Mouse (Mus musculus) liver, embryonic 13.5 days (tissue): ENCODE measurements around the gene Tbc1d22b. TPM values are rescaled to one million over a fixed set of nuclear protein-coding genes. Genes with fewer than 3 reads are reported as not detected.
A peak's percentile ranks its signal among the peaks of the same experiment; 100 is the strongest.

Experiments used
- ATAC-seq: fragments of 200-750 bp; cut with Nextera tagmentation; 2 replicates; pipeline ENCODE4 v1.8.0; 2017; ENCODE audit warnings: low read depth, mild to moderate bottlenecking, moderate number of reproducible peaks, moderate library complexity
- DNase-seq: peaks from one replicate; pipeline ENCODE4 v3.0.0; 2022
- H3K27ac ChIP-seq: fragments of 300-500 bp; sonication (generic); 2 replicates; pipeline ENCODE4 v1.5.1; 2015; ENCODE audit warnings: moderate library complexity, mild to moderate bottlenecking, inconsistent platforms
- H3K27me3 ChIP-seq: fragments of 300-500 bp; sonication (generic); 2 replicates; pipeline ENCODE4 v1.6.1; 2015; ENCODE audit warnings: mild to moderate bottlenecking, inconsistent platforms
- H3K36me3 ChIP-seq: fragments of 300-500 bp; sonication (generic); 2 replicates; pipeline ENCODE4 v1.6.1; 2015; ENCODE audit warnings: mild to moderate bottlenecking, inconsistent platforms
- H3K4me1 ChIP-seq: fragments of 300-500 bp; sonication (generic); replicated peaks from 2 replicates; pipeline ENCODE4 v1.6.1; 2015; ENCODE audit warnings: inconsistent platforms
- H3K4me2 ChIP-seq: fragments of 300-500 bp; sonication (generic); 2 replicates; pipeline ENCODE4 v1.6.1; 2015; ENCODE audit warnings: inconsistent platforms, mild to moderate bottlenecking, moderate library complexity
- H3K4me3 ChIP-seq: fragments of 300-500 bp; sonication (generic); replicated peaks from 2 replicates; pipeline ENCODE4 v1.5.1; 2015; ENCODE audit warnings: mild to moderate bottlenecking, inconsistent platforms
- H3K9ac ChIP-seq: fragments of 300-500 bp; sonication (generic); 2 replicates; pipeline ENCODE4 v1.6.1; 2015; ENCODE audit warnings: mild to moderate bottlenecking, inconsistent platforms
- H3K9me3 ChIP-seq: fragments of 300-500 bp; sonication (generic); replicated peaks from 2 replicates; pipeline ENCODE4 v1.6.1; 2016; ENCODE audit warnings: inconsistent platforms
- WGBS: fragments of 180-500 bp; shearing (Covaris S2); methylation state at CpG from one replicate; pipeline ENCODE4 v1.1.7; 2015; ENCODE audit not compliant: insufficient replicate concordance; 5-methylcytosine and 5-hydroxymethylcytosine counted together
- polyA plus RNA-seq: library from polyadenylated mRNA; unstranded; fragments of >200 nt; fragmentation: Nextera tagmentation; extraction: Ambion mirVana; gene quantifications from 2 replicates; pipeline ENCODE4 v1.2.1, GENCODE M21; 2015

Gene Tbc1d22b
- polyA plus RNA-seq, 1 experiment from 2014 or later, result 3.2 TPM

- ATAC-seq, result no peak
- no peak overlapping the region for H3K9ac ChIP-seq
- no peaks in the 10 kb centered on the region for H3K4me1 ChIP-seq
- no peaks in the 10 kb centered on the region for H3K36me3 ChIP-seq
- H3K27me3 ChIP-seq, result no peaks in the 10 kb centered on the region
- H3K4me3 ChIP-seq, result no peak overlapping the region
- H3K4me2 ChIP-seq, result no peak overlapping the region
- no peak for DNase-seq
- H3K9me3 ChIP-seq, result no peaks in the 10 kb centered on the region
- no peak overlapping the region for H3K27ac ChIP-seq
- 80% methylated on average over 19 of the region's 19 CpGs for WGBS
Measured at GRCm38 (mm10) chr17:29542831-29543690, 6.5 kb upstream of the Tbc1d22b start.

- H3K36me3 ChIP-seq, result no peaks in the 10 kb centered on the region
- DNase-seq (no peak), ATAC-seq (no peak)
- H3K27me3 ChIP-seq, result no peaks in the 10 kb centered on the region
- H3K4me2 ChIP-seq, result no peak overlapping the region
- WGBS, result 63% methylated on average over 2 of the region's 2 CpGs
- no peak overlapping the region for H3K9ac ChIP-seq
- no peak overlapping the region for H3K4me3 ChIP-seq
- no peak overlapping the region for H3K27ac ChIP-seq
- H3K4me1 ChIP-seq, result peaks cover 1% of the 10 kb centered on the region; the same call in 1 of the 2 replicates
- no peaks in the 10 kb centered on the region for H3K9me3 ChIP-seq
Measured at GRCm38 (mm10) chr17:29544064-29544463, 5.5 kb upstream of the Tbc1d22b start.

- Histone ChIP-seq H3K36me3 (no peaks in the 10 kb centered on the region), H3K4me2 (no peak overlapping the region), H3K27ac (no peak overlapping the region), H3K4me3 (no peak overlapping the region), H3K9ac (no peak overlapping the region), H3K4me1 (peaks cover 13% of the 10 kb centered on the region), H3K27me3 (no peaks in the 10 kb centered on the region), H3K9me3 (no peaks in the 10 kb centered on the region)
- no peak for DNase-seq
- no peak for ATAC-seq
- WGBS, result 78% methylated on average over 5 of the region's 5 CpGs
Measured at GRCm38 (mm10) chr17:29545241-29545640, 4.3 kb upstream of the Tbc1d22b start.

GRCm38 (mm10) chr17:29548494-29548893 is 1.1 kb upstream of the Tbc1d22b start:
- DNase-seq (no peak), ATAC-seq (no peak)
- 41% methylated on average over 3 of the region's 3 CpGs for WGBS
- Histone ChIP-seq H3K27me3 (no peaks in the 10 kb centered on the region), H3K4me3 (no peak overlapping the region), H3K4me1 (peaks cover 37% of the 10 kb centered on the region), H3K27ac (no peak overlapping the region), H3K9me3 (no peaks in the 10 kb centered on the region), H3K36me3 (no peaks in the 10 kb centered on the region), H3K4me2 (no peak overlapping the region), H3K9ac (no peak overlapping the region)

GRCm38 (mm10) chr17:29548994-29549393 is 591 bp upstream of the Tbc1d22b start:
- Histone ChIP-seq H3K4me1 (peaks cover 42% of the 10 kb centered on the region), H3K27ac (no peak overlapping the region), H3K27me3 (no peaks in the 10 kb centered on the region), H3K4me2 (peak overlapping the region; percentile 97), H3K4me3 (peak overlapping the region; percentile 91), H3K9ac (no peak overlapping the region), H3K9me3 (no peaks in the 10 kb centered on the region), H3K36me3 (no peaks in the 10 kb centered on the region)
- no peak for ATAC-seq
- DNase-seq, result no peak
- 26% methylated on average over 8 of the region's 8 CpGs for WGBS

GRCm38 (mm10) chr17:29551019-29551418 is 1.4 kb downstream of the Tbc1d22b start:
- Histone ChIP-seq H3K4me2 (peak overlapping the region; percentile 97), H3K36me3 (no peaks in the 10 kb centered on the region), H3K9ac (0 out of 2 replicates have a peak overlapping the region, but pooled peaks have one; percentile 88), H3K4me3 (peak overlapping the region; percentile 91; the same call in 1 of the 2 replicates), H3K4me1 (peaks cover 54% of the 10 kb centered on the region), H3K27me3 (no peaks in the 10 kb centered on the region), H3K27ac (no peak overlapping the region), H3K9me3 (no peaks in the 10 kb centered on the region)
- DNase-seq (no peak), ATAC-seq (no peak)
- 19% methylated on average over 6 of the region's 6 CpGs for WGBS

GRCm38 (mm10) chr17:29552162-29552732 is 2.7 kb downstream of the Tbc1d22b start, which contains the start of gene Tmem217:
Gene Tmem217, minus strand, starts transcription at chr17:29552385.
- no peak within 1 kb of the TSS for H3K9ac ChIP-seq
- H3K4me2 ChIP-seq, result peak within 1 kb of the TSS; percentile 97
- no peaks in the 10 kb centered on the region for H3K27me3 ChIP-seq
- ATAC-seq, result no peak
- H3K9me3 ChIP-seq, result no peaks in the 10 kb centered on the region
- no peaks in the 10 kb centered on the region for H3K36me3 ChIP-seq
- 0 out of 2 replicates have a peak within 1 kb of the TSS, but pooled peaks have one; percentile 91 for H3K4me3 ChIP-seq
- H3K27ac ChIP-seq, result no peak within 1 kb of the TSS
- no peak for DNase-seq
- peaks cover 62% of the 10 kb centered on the region for H3K4me1 ChIP-seq
- 78% methylated on average over 5 of the region's 5 CpGs for WGBS

- Histone ChIP-seq H3K4me3 (no peak overlapping the region), H3K4me1 (peaks cover 60% of the 10 kb centered on the region), H3K27me3 (no peaks in the 10 kb centered on the region), H3K36me3 (no peaks in the 10 kb centered on the region), H3K9me3 (no peaks in the 10 kb centered on the region), H3K9ac (no peak overlapping the region), H3K27ac (peak overlapping the region; percentile 57), H3K4me2 (no peak overlapping the region)
- ATAC-seq, result 0 out of 2 replicates have a peak, but pooled peaks have one; percentile 26
- DNase-seq, result no peak
Measured at GRCm38 (mm10) chr17:29554176-29554575, 4.6 kb downstream of the Tbc1d22b start.

GRCm38 (mm10) chr17:29556456-29556855 is 6.9 kb downstream of the Tbc1d22b start:
- Histone ChIP-seq H3K9me3 (no peaks in the 10 kb centered on the region), H3K9ac (no peak overlapping the region), H3K4me3 (no peak overlapping the region), H3K4me1 (peaks cover 41% of the 10 kb centered on the region), H3K36me3 (peaks cover 4% of the 10 kb centered on the region; the same call in 1 of the 2 replicates), H3K27me3 (no peaks in the 10 kb centered on the region), H3K4me2 (no peak overlapping the region), H3K27ac (no peak overlapping the region)
- WGBS, result 77% methylated on average over 10 of the region's 10 CpGs
- ATAC-seq (no peak), DNase-seq (no peak)

GRCm38 (mm10) chr17:29556893-29557292 is 7.3 kb downstream of the Tbc1d22b start:
- H3K4me1 ChIP-seq, result peaks cover 37% of the 10 kb centered on the region
- H3K36me3 ChIP-seq, result peaks cover 4% of the 10 kb centered on the region; the same call in 1 of the 2 replicates
- H3K27me3 ChIP-seq, result no peaks in the 10 kb centered on the region
- H3K27ac ChIP-seq, result no peak overlapping the region
- H3K9me3 ChIP-seq, result no peaks in the 10 kb centered on the region
- 68% methylated on average over 7 of the region's 7 CpGs for WGBS
- no peak overlapping the region for H3K4me3 ChIP-seq
- no peak for DNase-seq
- ATAC-seq, result no peak
- no peak overlapping the region for H3K4me2 ChIP-seq
- H3K9ac ChIP-seq, result no peak overlapping the region

- Histone ChIP-seq H3K27me3 (no peaks in the 10 kb centered on the region), H3K4me2 (no peak overlapping the region), H3K4me3 (no peak overlapping the region), H3K27ac (no peak overlapping the region), H3K9ac (no peak overlapping the region), H3K4me1 (peaks cover 29% of the 10 kb centered on the region), H3K36me3 (peaks cover 4% of the 10 kb centered on the region; the same call in 1 of the 2 replicates), H3K9me3 (no peaks in the 10 kb centered on the region)
- WGBS, result 73% methylated on average over 5 of the region's 5 CpGs
- no peak for ATAC-seq
- no peak for DNase-seq
Measured at GRCm38 (mm10) chr17:29558476-29558875, 8.9 kb downstream of the Tbc1d22b start.
